In genomic region chr2:110229143-110230087, GRCm38 (mm10) we compare ENCODE assay signal across 8 mouse cellular contexts.
DNase-seq lines count a peak whose midpoint lies in the region; ATAC-seq lines count a peak whose summit lies in the region.

No protein-coding gene starts in this region.

- H3K4me2 ChIP-seq in hindbrain, embryonic 14.5 days (replicated peaks) = peak overlapping the region; percentile 27

- no peak overlapping the region for H3K27ac ChIP-seq in hindbrain, embryonic 14.5 days

- no peaks in the 10 kb centered on the region for H3K4me1 ChIP-seq in hindbrain, embryonic 14.5 days (replicated peaks; ENCODE audit: control insufficient read depth, insufficient read depth, low read length)

- H3K36me3 ChIP-seq in hindbrain, embryonic 14.5 days (replicated peaks; ENCODE audit: control insufficient read depth, insufficient read depth) = no peaks in the 10 kb centered on the region

- H3K4me3 ChIP-seq in hindbrain, embryonic 14.5 days (replicated peaks; ENCODE audit: low read length) = no peak overlapping the region

- peak; percentile 41 to 90 for DNase-seq in adrenal gland, adult (ENCODE audit: inconsistent age in 2 of 2, low spot score in 1 of 2)
- DNase-seq in adrenal gland, postnatal 4 days (ENCODE audit: low spot score in 2 of 2) = no peak
- peak; percentile 34 to 45 for DNase-seq in cerebellum, adult 18-20 months
- DNase-seq in hindbrain, embryonic 14.5 days (ENCODE audit: low spot score) = peak; percentile 93
- peak; percentile 58 to 72 for DNase-seq in layer of hippocampus, postnatal 10 days (ENCODE audit: low spot score in 2 of 2)
- DNase-seq in lung, postnatal 36 days = peak; percentile 79
- DNase-seq in right cerebral cortex, postnatal 4 days = peak; percentile 16

- no peaks in the 10 kb centered on the region for H3K27me3 ChIP-seq in hindbrain, embryonic 14.5 days (ENCODE audit: control insufficient read depth, insufficient read depth, low read length)

- H3K9ac ChIP-seq in hindbrain, embryonic 14.5 days = no peak overlapping the region

- 41% methylated on average over 15 of the region's 15 CpGs for WGBS in hindbrain, embryonic 14.5 days

- H3K9me3 ChIP-seq in hindbrain, embryonic 14.5 days (ENCODE audit: control insufficient read depth, low read length) = no peaks in the 10 kb centered on the region

- peak; percentile 98 for ATAC-seq in frontal cortex, adult (ENCODE audit: low TSS enrichment)
- peak; percentile 89 for ATAC-seq in hindbrain, embryonic 14.5 days (ENCODE audit: low FRiP score)

Comparison
In these comparisons a context has a peak if more than half of its experiments do, and no peak if none do; other contexts are left out.
1. DNase-seq: peak in adrenal gland, adult (2 of 2), cerebellum, adult 18-20 months (2 of 2), hindbrain, embryonic 14.5 days (single experiment), layer of hippocampus, postnatal 10 days (2 of 2), lung, postnatal 36 days (single experiment) and right cerebral cortex, postnatal 4 days (single experiment); none in adrenal gland, postnatal 4 days (0 of 2).